Mouse (Mus musculus) thymus, postnatal 36 days (tissue): ENCODE data around the gene Gm42906.

Experiments used
- DNase-seq, 2 experiments: peaks; one replicate each; pipeline ENCODE4 v3.0.0; 2022; ENCODE audit warnings: mixed read lengths in 2 of 2

The Gm42906 gene

GRCm38 (mm10) chr5:151142241-151142640 lies 285.7 kb downstream of the Gm42906 start:
- DNase-seq: no peak

GRCm38 (mm10) chr5:151137901-151138300 lies 290.1 kb downstream of the Gm42906 start:
- DNase-seq: no peak

- no peak for DNase-seq
These were observed 290.7 kb downstream of the Gm42906 start for GRCm38 (mm10) chr5:151137311-151137710.

- DNase-seq: no peak
These were observed 292.0 kb downstream of the Gm42906 start for GRCm38 (mm10) chr5:151135965-151136364.

- DNase-seq: no peak
These were observed 292.7 kb downstream of the Gm42906 start for GRCm38 (mm10) chr5:151135078-151135826.

- no peak for DNase-seq
These were observed 293.8 kb downstream of the Gm42906 start for GRCm38 (mm10) chr5:151134202-151134601.

GRCm38 (mm10) chr5:151133744-151134143 lies 294.2 kb downstream of the Gm42906 start:
- DNase-seq: no peak

GRCm38 (mm10) chr5:151129762-151130161 lies 298.2 kb downstream of the Gm42906 start:
- no peak for DNase-seq

- DNase-seq: no peak
These were observed 300.7 kb downstream of the Gm42906 start for GRCm38 (mm10) chr5:151127298-151127717.

GRCm38 (mm10) chr5:151126608-151127005 lies 301.4 kb downstream of the Gm42906 start:
- DNase-seq: no peak

- DNase-seq: no peak
These were observed 301.9 kb downstream of the Gm42906 start for GRCm38 (mm10) chr5:151125985-151126607.

- DNase-seq: no peak
These were observed 310.1 kb downstream of the Gm42906 start for GRCm38 (mm10) chr5:151117846-151118245.

- DNase-seq: no peak
These were observed 311.6 kb downstream of the Gm42906 start for GRCm38 (mm10) chr5:151116192-151116887.

GRCm38 (mm10) chr5:151112743-151113142 lies 315.2 kb downstream of the Gm42906 start:
- no peak for DNase-seq

- DNase-seq: no peak
These were observed 316.7 kb downstream of the Gm42906 start for GRCm38 (mm10) chr5:151111080-151111871.

GRCm38 (mm10) chr5:151110461-151110908 lies 317.5 kb downstream of the Gm42906 start:
- no peak for DNase-seq

GRCm38 (mm10) chr5:151109822-151110221 lies 318.1 kb downstream of the Gm42906 start:
- no peak for DNase-seq

- no peak for DNase-seq
These were observed 319.0 kb downstream of the Gm42906 start for GRCm38 (mm10) chr5:151108955-151109354.

- DNase-seq: no peak
These were observed 319.6 kb downstream of the Gm42906 start for GRCm38 (mm10) chr5:151108291-151108897.

GRCm38 (mm10) chr5:151106841-151107240 lies 321.1 kb downstream of the Gm42906 start:
- no peak for DNase-seq

- no peak for DNase-seq
These were observed 322.6 kb downstream of the Gm42906 start for GRCm38 (mm10) chr5:151105054-151105971.
